Comparison of ENCODE assay signal across 11 mouse cellular contexts in the genomic region with DNA sequence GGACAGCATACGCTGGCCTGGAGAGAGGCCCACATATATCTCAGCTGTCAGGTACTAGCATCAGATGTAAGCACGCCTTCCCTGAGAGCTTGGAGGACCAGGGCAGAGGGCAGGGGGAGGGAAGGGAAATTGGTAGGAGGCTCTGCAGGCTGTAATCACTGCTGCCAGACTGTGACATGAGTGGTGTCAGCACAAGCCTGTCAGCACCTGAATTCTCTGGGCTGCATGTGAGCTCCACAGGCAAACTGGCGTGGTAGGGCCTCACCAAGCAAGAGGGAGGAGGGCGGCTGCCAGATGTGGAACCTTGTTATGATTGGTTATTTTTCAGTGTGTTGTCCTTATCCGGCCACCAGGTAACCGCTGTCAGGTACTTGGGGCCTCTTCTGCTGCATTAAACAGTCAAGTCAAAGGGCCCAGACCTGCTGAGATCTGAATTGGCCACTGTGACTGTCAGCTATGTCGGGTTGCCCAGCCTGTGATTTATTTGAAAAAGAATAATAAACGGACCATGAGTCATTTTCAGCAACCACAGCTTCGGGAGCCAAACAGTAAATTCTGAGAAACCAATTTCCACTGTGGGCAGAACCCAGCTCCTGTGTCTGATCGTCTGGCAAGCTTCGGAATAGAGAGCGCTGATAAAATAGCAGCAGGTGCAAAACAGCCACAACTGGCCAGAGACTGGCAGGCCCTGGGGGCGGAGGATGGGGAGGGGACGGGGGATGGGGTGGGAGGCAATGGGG. TPM values are rescaled to one million over a fixed set of nuclear protein-coding genes. Genes with fewer than 3 reads are reported as not detected.
DNase-seq lines count a peak whose midpoint lies in the region; ATAC-seq and TF ChIP-seq lines count a peak whose summit lies in the region.
"Had no signal": no experiment of that assay in that cellular context is flagged by ENCODE, and none has a peak within 500 bp of the region (broad histone marks: within the 10 kb centered on the region; RNA-seq: fewer than 3 reads in every experiment).

No protein-coding gene starts in this region.

- H3ac ChIP-seq in C2C12 (ENCODE audit: control insufficient read depth, insufficient read length, low read depth): peak overlapping the region; percentile 2

- no peak for TF ChIP-seq POLR2A in lung, adult 2 months (IDR thresholded peaks at IDR 0.05; ENCODE audit: borderline replicate concordance, extremely low read depth, low read depth, low read length)

- H3K36me3 ChIP-seq in C2C12 (ENCODE audit: control insufficient read depth, insufficient read depth): no peaks in the 10 kb centered on the region
- no peaks in the 10 kb centered on the region for H3K36me3 ChIP-seq in hindbrain, embryonic 15.5 days
- H3K36me3 ChIP-seq: liver, embryonic 12.5 days had no signal

- peak; percentile 56; the same call in 1 of the 2 replicates for ATAC-seq in hindbrain, embryonic 15.5 days (ENCODE audit: low FRiP score, low read depth)
- ATAC-seq: intestine, postnatal 0 days; liver, embryonic 12.5 days had no signal

- H3K79me3 ChIP-seq in C2C12 (ENCODE audit: low read depth): no peaks in the 10 kb centered on the region

- H3K4me2 ChIP-seq in hindbrain, embryonic 15.5 days: no peak overlapping the region
- H3K4me2 ChIP-seq: liver, embryonic 12.5 days had no signal

- no peaks in the 10 kb centered on the region; the same call in 1 of the 2 replicates for H3K9me3 ChIP-seq in hindbrain, embryonic 15.5 days
- H3K9me3 ChIP-seq: liver, embryonic 12.5 days had no signal

- H3K9ac ChIP-seq in hindbrain, embryonic 15.5 days: no peak overlapping the region
- H3K9ac ChIP-seq: liver, embryonic 12.5 days had no signal

- 63% methylated on average over 14 of the region's 14 CpGs for WGBS in hindbrain, embryonic 15.5 days
- 55% methylated on average over 14 of the region's 14 CpGs for WGBS in lung, adult 2 months

- no peaks in the 10 kb centered on the region for H3K79me2 ChIP-seq in C2C12 (ENCODE audit: control insufficient read depth, insufficient read depth)

- no peaks in the 10 kb centered on the region for H3K4me1 ChIP-seq in hindbrain, embryonic 15.5 days (replicated peaks)
- H3K4me1 ChIP-seq in lung, adult 2 months (ENCODE audit: control insufficient read depth, insufficient read depth, low read length): no peaks in the 10 kb centered on the region
- H3K4me1 ChIP-seq: liver, embryonic 12.5 days had no signal

- no peak overlapping the region for H3K4me3 ChIP-seq in C2C12 (ENCODE audit: insufficient read depth, poor library complexity, severe bottlenecking)
- H3K4me3 ChIP-seq in hindbrain, embryonic 15.5 days: no peak overlapping the region
- no peak overlapping the region for H3K4me3 ChIP-seq in lung, adult 2 months (replicated peaks; ENCODE audit: extremely low read depth, low read depth, low read length)
- H3K4me3 ChIP-seq: liver, embryonic 12.5 days had no signal

- DNase-seq in Muller cell, postnatal 12 days (ENCODE audit: inconsistent ontology term): peak; percentile 71
- peak; percentile 62 to 75 for DNase-seq in heart, adult 18-20 months
- no peak for DNase-seq in spleen, postnatal 36 days (ENCODE audit: low spot score in 2 of 2)
- no peak for DNase-seq in lung, adult 2 months
- DNase-seq in left cerebral cortex, adult 9 months (ENCODE audit: low spot score in 2 of 2): no peak

- H3K27me3 ChIP-seq in C2C12 (ENCODE audit: control insufficient read depth, insufficient read depth, insufficient read length): no peaks in the 10 kb centered on the region
- no peaks in the 10 kb centered on the region for H3K27me3 ChIP-seq in hindbrain, embryonic 15.5 days
- H3K27me3 ChIP-seq: liver, embryonic 12.5 days had no signal

- H3K27ac ChIP-seq in hindbrain, embryonic 15.5 days (replicated peaks): no peak overlapping the region
- H3K27ac ChIP-seq: liver, embryonic 12.5 days had no signal

- no peak for TF ChIP-seq CTCF in C2C12 (IDR thresholded peaks at IDR 0.05; ENCODE audit: control insufficient read depth, insufficient read depth, insufficient read length)
- no peak for TF ChIP-seq CTCF in lung, adult 2 months (IDR thresholded peaks at IDR 0.05; ENCODE audit: insufficient read depth, low read length)

TF ChIP-seq in C2C12, 6 proteins besides CTCF, POLR2A, EP300 and RAD21:
- peak; percentile 72 for TF ChIP-seq FOSL1 (IDR thresholded peaks at IDR 0.05; ENCODE audit: insufficient read depth, low read length, poor library complexity, severe bottlenecking)
- TF ChIP-seq MAX (IDR thresholded peaks at IDR 0.05): no peak
- no peak for TF ChIP-seq CEBPB (IDR thresholded peaks at IDR 0.05; ENCODE audit: low read depth)
- no peak for TF ChIP-seq MYOG (IDR thresholded peaks at IDR 0.05; ENCODE audit: control insufficient read depth, extremely low read depth, insufficient read length)
- TF ChIP-seq MYOD1 (IDR thresholded peaks at IDR 0.05; ENCODE audit: control insufficient read depth, insufficient read length, low read depth): peak; percentile 78
- TF ChIP-seq USF1 (IDR thresholded peaks at IDR 0.05; ENCODE audit: low read depth): no peak

RNA-seq across cellular contexts. Expression of gene Tigit, which starts 38.0 kb away (rescaled TPM):
- polyA plus RNA-seq in C2C12 (2012; fragmentation: generic; extraction: Trizol): 10.1 TPM
- not detected for total RNA-seq in heart, adult 18-20 months (2021)
- 0.17 TPM in 1 of 2 replicates, not detected in the other for polyA plus RNA-seq in hindbrain, embryonic 15.5 days (2015; fragmentation: Nextera tagmentation; extraction: Ambion mirVana)
- polyA plus RNA-seq in lung, adult 2 months (2012; rRNA removed): 0.18 and 0.43 TPM in 2 replicates
- total RNA-seq: neutrophil, adult 5-6 weeks had no signal
- polyA plus RNA-seq: embryonic facial prominence, embryonic 14.5 days; intestine, postnatal 0 days; liver, embryonic 12.5 days had no signal

RNA-seq across cellular contexts. Expression of gene Drd3, which starts 51.9 kb away (rescaled TPM):
- polyA plus RNA-seq in C2C12 (2012; fragmentation: generic; extraction: Trizol): not detected
- not detected for total RNA-seq in heart, adult 18-20 months (2021)
- not detected in 2 replicates for polyA plus RNA-seq in hindbrain, embryonic 15.5 days (2015; fragmentation: Nextera tagmentation; extraction: Ambion mirVana)
- polyA plus RNA-seq in lung, adult 2 months (2012; rRNA removed): not detected in 2 replicates
- total RNA-seq: neutrophil, adult 5-6 weeks had no signal
- polyA plus RNA-seq: embryonic facial prominence, embryonic 14.5 days; intestine, postnatal 0 days; liver, embryonic 12.5 days had no signal

Comparison
In these comparisons a context has a peak if more than half of its experiments do, and no peak if none do; other contexts are left out.
1. DNase-seq: peak in Muller cell, postnatal 12 days (single experiment) and heart, adult 18-20 months (2 of 2); none in spleen, postnatal 36 days (0 of 2), lung, adult 2 months (single experiment) and left cerebral cortex, adult 9 months (0 of 2).